Mouse (Mus musculus): ENCODE results near the gene Celf2. TPM values are rescaled to one million over a fixed set of nuclear protein-coding genes. Genes with fewer than 3 reads are reported as not detected.

Celf2 gene
- polyA plus RNA-seq, 1 experiment from 2014 or later: 13.6 TPM

DNA sequence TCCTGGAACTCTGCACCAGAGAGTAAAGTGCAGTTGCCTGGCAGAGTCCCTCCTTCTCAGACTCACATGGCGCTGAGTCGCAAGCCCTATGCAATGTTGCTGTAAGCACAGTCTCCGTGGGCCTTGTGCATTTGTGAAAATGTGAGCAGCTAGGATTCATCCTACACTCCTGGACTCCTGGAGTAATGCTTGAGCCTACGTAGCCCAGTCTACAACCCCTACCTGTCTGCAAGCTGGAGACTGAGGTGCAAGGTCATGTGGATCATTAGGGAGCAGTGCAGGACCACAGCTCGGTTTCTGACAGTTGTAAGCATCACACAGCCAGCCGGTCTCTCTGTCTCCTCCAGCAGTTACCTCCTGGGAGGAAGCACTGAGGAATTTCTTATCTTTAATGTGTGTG is 1019.3 kb downstream of the Celf2 start:
- Histone ChIP-seq H3K36me3 (no peaks in the 10 kb centered on the region), H3K27ac (no peak overlapping the region), H3K4me2 (no peak overlapping the region), H3K9ac (no peak overlapping the region), H3K27me3 (replicated peaks) (no peaks in the 10 kb centered on the region; the same call in 1 of the 2 replicates), H3K4me1 (no peaks in the 10 kb centered on the region), H3K9me3 (replicated peaks) (no peaks in the 10 kb centered on the region), H3K4me3 (no peak overlapping the region)
- 68% methylated on average over 6 of the region's 6 CpGs for WGBS (ENCODE audit: insufficient replicate concordance)
- ATAC-seq: no peak
